Mouse (Mus musculus) right cerebral cortex, postnatal 36 days (tissue): ENCODE measurements around the gene Bnc1.

Experiments used
- DNase-seq, 2 experiments: peaks; one replicate each; pipeline ENCODE4 v3.0.0; 2022; ENCODE audit warnings: low spot score in 2 of 2, mixed read lengths in 1 of 2

The Bnc1 gene

GRCm38 (mm10) chr7:81992131-81993061 is at the start of gene Bnc1:
Gene Bnc1 (minus strand): TSS chr7:81992292.
- DNase-seq, result no peak

- DNase-seq, result no peak
Measured at GRCm38 (mm10) chr7:82033347-82033746, 41.3 kb upstream of the Bnc1 start.

GRCm38 (mm10) chr7:82029666-82030065 is 37.6 kb upstream of the Bnc1 start:
- DNase-seq, result no peak

- DNase-seq, result no peak
Measured at GRCm38 (mm10) chr7:82025802-82026201, 33.7 kb upstream of the Bnc1 start.

GRCm38 (mm10) chr7:82023676-82024075 is 31.6 kb upstream of the Bnc1 start:
- no peak for DNase-seq

- no peak for DNase-seq
Measured at GRCm38 (mm10) chr7:82022404-82022803, 30.3 kb upstream of the Bnc1 start.

- DNase-seq, result no peak
Measured at GRCm38 (mm10) chr7:82018031-82018430, 25.9 kb upstream of the Bnc1 start.

- DNase-seq, result no peak
Measured at GRCm38 (mm10) chr7:82016751-82017710, 24.9 kb upstream of the Bnc1 start.

- no peak for DNase-seq
Measured at GRCm38 (mm10) chr7:82012472-82012871, 20.4 kb upstream of the Bnc1 start.

- no peak for DNase-seq
Measured at GRCm38 (mm10) chr7:82011534-82012401, 19.7 kb upstream of the Bnc1 start.

GRCm38 (mm10) chr7:82007151-82007550 is 15.1 kb upstream of the Bnc1 start:
- no peak for DNase-seq

- DNase-seq, result no peak
Measured at GRCm38 (mm10) chr7:82004228-82004627, 12.1 kb upstream of the Bnc1 start.

- no peak for DNase-seq
Measured at GRCm38 (mm10) chr7:81999816-82000215, 7.7 kb upstream of the Bnc1 start.

- DNase-seq, result no peak
Measured at GRCm38 (mm10) chr7:81999372-81999771, 7.3 kb upstream of the Bnc1 start.

GRCm38 (mm10) chr7:81995975-81996374 is 3.9 kb upstream of the Bnc1 start:
- DNase-seq, result no peak

- DNase-seq, result no peak
Measured at GRCm38 (mm10) chr7:81995126-81995525, 3.0 kb upstream of the Bnc1 start.

GRCm38 (mm10) chr7:81993140-81993539 is 1.0 kb upstream of the Bnc1 start:
- DNase-seq, result no peak

- no peak for DNase-seq
Measured at GRCm38 (mm10) chr7:81991611-81992061, 456 bp downstream of the Bnc1 start.

- no peak for DNase-seq
Measured at GRCm38 (mm10) chr7:81991116-81991515, 976 bp downstream of the Bnc1 start.

- no peak for DNase-seq
Measured at GRCm38 (mm10) chr7:81983651-81984050, 8.4 kb downstream of the Bnc1 start.

GRCm38 (mm10) chr7:81978304-81978703 is 13.8 kb downstream of the Bnc1 start:
- no peak for DNase-seq
